Mouse (Mus musculus) naive thymus-derived CD4-positive, alpha-beta T cell, adult 2 months (primary cell): ENCODE data around the gene Bhlhb9.
"Not testable (repeated sequence)": the region's sequence is repeated elsewhere in the genome, so short reads cannot be mapped to it uniquely, and the experiment has no call there.

ENCODE experiments used
- DNase-seq: peaks from one replicate; pipeline ENCODE4 v3.0.0-alpha.2; 2011; ENCODE audit warnings: low read depth

Bhlhb9 gene

DNA sequence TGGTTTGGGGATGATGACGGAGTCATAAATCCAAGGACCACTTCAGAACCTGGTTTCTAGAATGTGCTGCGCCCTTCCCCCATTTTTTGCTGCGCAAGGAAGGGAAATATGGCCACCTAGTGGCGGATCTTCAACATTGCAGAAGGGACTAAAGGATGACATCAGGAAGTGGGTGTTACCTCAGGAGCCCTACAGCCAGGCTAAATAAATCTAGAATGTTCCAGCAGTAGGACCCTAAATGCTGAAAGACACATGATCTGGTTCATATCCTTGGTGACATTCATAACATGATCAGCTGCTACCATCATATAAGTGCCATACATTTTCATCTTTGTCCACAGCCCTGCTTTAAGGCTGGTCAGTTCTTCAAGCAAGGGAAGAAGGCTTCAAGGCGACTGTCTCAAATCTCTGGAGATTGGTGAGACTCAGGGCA lies at the start of gene Bhlhb9:
Gene Bhlhb9 (plus strand): TSS at position 383 of the 433 bp plus-strand sequence.
- DNase-seq: peak; percentile 79

- peak; percentile 82 for DNase-seq
Measured at GRCm38 (mm10) chrX:135752832-135753231, 44.6 kb upstream of the Bhlhb9 start.

- peak; percentile 25 for DNase-seq
Measured at GRCm38 (mm10) chrX:135761707-135762106, 35.7 kb upstream of the Bhlhb9 start.

GRCm38 (mm10) chrX:135768043-135768548 lies 29.3 kb upstream of the Bhlhb9 start:
- DNase-seq: no peak

- no peak for DNase-seq
Measured at GRCm38 (mm10) chrX:135768565-135768964, 28.8 kb upstream of the Bhlhb9 start.

DNA sequence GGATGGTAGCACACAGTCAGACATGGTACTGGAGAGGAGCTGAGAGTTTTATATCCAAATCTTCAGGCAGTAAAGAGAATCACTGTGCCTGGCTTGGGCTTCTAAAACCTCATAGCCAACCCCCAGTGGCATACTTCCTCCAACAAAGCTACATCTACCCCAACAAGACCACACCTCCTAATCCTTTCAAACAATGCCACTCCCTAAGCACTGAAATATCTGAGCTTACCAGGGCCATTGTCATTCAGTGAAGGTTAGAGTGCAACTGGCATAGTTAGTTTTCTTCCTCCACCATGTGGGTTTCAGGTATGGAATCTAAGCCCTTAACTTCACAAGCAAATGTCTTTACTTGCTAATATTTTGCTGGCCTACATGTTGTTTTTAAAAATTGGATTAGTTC lies 5.9 kb upstream of the Bhlhb9 start:
- no peak for DNase-seq

- no peak for DNase-seq
Measured at GRCm38 (mm10) chrX:135792326-135792725, 5.1 kb upstream of the Bhlhb9 start.

GRCm38 (mm10) chrX:135795591-135796304 lies 1.6 kb upstream of the Bhlhb9 start:
- DNase-seq: peak; percentile 51

DNA sequence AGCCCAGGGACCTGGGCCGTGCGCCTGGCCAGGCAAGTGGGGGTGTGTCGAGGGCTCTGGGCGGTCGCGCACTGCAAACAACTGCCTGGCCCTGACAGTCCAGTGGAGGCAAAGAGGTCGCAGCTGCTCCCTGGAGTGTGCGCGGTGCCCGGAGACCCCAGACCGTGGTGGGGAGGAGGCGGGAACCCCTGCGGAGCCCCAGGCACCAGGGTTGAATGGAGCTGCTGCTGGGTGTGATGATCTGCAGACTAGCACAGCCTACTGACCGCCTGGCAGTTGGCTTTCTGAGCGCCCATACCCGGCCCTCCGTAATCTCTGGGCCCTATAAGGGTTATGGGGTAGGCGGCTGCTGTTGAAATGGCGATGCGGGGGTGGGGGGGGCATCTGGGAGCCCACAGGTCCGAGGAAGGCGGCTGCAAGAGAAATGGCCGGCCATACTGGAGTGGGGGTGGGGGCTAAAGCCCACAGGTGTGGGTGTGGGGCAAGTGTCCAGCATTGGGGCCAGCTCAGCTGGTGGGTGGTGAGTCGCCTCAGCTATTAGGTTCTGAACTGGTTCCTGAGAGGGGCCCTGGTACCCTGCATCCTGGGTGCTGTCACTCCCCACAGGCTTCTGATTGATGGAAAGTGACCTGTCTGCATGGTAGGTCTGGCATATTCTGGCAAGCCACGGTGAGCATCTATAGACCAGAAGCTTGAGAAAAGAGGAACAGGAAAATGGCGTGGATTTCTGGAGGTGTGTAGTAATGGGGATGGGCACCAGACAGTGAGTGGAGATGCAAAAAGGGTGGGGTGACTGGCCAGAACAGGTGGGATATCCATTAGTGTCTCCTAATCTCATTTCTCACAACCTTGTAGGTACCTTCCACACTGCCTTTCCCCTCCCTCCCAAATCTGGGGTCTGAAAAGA lies 836 bp upstream of the Bhlhb9 start:
- DNase-seq: peak; percentile 37

- DNase-seq: no peak
Measured at GRCm38 (mm10) chrX:135804149-135804548, 6.8 kb downstream of the Bhlhb9 start.

- DNase-seq: peak; percentile 67
Measured at GRCm38 (mm10) chrX:135805780-135806179, 8.4 kb downstream of the Bhlhb9 start.

- DNase-seq: not testable (repeated sequence)
Measured at GRCm38 (mm10) chrX:135835896-135836295, 38.5 kb downstream of the Bhlhb9 start.

GRCm38 (mm10) chrX:135837896-135838295 lies 40.5 kb downstream of the Bhlhb9 start:
- DNase-seq: no peak

DNA sequence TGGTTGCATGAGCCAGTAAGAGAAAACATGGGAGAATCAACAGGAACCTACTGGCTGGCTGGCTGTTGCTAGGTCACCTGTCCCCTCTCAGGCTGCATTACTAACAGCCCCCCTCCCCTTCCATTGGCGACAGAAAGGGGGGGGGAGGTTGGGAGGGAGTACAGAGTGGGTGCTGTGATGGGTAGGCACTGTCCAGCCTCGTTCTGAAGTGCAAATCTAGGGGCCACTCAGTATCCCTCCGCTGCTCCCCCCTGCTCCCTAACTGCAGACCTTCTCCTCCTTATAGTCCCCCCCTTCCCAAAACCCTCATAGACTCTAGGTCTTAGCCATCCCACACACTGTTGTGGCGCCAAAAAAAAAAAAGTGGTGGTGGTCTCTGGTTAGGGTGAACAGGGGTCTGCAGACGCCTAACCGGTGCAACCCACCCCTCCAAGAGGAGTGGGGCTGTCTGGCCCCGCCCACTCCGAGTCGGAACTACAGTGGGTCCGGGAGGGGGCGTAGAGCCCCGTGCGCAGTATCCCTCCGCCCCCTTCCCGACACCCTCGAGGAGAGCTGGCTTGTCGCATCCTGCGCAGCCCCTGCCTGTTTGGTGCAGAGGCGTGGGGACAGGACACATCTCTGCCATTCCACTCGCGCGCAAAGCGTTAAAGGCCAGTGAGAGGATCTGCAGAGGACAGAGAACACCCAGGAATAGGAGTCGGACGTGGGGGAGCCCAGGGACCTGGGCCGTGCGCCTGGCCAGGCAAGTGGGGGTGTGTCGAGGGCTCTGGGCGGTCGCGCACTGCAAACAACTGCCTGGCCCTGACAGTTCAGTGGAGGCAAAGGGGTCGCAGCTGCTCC lies 41.3 kb downstream of the Bhlhb9 start, which contains the start of gene Gprasp2:
Gene Gprasp2 (plus strand): TSS at position 514 of the 840 bp plus-strand sequence.
- peak; percentile 8 for DNase-seq

DNA sequence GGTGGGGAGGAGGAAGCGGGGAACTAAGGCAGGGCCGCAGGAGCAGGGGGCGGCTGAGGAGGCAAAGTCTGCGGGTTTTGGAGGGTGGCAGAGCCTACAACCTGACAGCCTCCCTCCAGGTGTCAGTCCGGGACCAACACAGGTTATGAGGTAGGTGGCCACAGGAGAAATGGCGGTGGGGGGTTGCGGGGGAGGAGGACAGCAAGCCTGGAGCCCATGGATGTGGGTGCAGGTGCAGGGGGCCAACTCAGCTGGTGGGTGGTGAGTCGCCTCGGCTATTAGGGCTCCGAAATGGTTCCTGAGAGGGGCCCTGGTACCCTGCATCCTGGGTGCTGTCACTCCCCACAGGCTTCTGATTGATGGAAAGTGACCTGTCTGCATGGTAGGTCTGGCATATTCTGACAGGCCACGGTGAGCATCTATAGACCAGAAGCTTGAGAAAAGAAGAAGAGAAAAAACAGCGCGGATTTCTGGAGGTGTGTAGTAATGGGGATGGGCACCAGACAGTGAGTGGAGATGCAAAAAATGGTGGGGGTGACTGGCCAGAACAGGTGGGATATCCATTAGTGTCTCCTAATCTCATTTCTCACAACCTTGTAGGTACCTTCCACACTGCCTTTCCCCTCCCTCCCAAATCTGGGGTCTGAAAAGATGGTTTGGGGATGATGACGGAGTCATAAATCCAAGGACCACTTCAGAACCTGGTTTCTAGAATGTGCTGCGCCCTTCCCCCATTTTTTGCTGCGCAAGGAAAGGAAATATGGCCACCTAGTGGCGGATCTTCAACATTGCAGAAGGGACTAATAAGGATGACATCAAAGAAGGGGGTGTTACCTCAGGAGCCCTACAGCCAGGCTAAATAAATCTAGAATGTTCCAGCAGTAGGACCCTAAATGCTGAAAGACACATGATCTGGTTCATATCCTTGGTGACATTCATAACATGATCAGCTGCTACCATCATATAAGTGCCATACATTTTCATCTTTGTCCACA lies 42.3 kb downstream of the Bhlhb9 start:
- DNase-seq: peak; percentile 66

DNA sequence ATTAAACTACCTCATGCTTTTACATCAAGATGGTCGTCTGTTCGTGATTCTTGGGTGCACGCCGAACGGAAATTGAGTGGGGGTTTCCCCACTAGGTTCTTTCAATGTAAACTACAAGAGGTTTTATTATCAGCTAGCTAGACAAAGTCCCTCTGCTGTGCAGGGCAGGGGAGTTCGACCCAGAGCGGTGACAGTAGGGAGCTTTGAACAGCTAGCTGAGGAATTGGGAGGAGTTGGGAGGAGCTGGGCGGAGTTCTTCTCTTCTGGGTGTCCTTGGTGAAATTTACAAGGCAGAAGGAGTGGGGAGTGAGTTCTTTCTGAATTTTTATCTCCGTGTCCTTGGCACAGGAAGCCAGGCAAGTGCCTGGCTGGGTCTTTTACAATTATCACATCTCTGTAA lies 69.4 kb downstream of the Bhlhb9 start:
- DNase-seq: not testable (repeated sequence)

GRCm38 (mm10) chrX:135876679-135877078 lies 79.3 kb downstream of the Bhlhb9 start:
- no peak for DNase-seq

GRCm38 (mm10) chrX:135879626-135880025 lies 82.2 kb downstream of the Bhlhb9 start:
- no peak for DNase-seq

DNA sequence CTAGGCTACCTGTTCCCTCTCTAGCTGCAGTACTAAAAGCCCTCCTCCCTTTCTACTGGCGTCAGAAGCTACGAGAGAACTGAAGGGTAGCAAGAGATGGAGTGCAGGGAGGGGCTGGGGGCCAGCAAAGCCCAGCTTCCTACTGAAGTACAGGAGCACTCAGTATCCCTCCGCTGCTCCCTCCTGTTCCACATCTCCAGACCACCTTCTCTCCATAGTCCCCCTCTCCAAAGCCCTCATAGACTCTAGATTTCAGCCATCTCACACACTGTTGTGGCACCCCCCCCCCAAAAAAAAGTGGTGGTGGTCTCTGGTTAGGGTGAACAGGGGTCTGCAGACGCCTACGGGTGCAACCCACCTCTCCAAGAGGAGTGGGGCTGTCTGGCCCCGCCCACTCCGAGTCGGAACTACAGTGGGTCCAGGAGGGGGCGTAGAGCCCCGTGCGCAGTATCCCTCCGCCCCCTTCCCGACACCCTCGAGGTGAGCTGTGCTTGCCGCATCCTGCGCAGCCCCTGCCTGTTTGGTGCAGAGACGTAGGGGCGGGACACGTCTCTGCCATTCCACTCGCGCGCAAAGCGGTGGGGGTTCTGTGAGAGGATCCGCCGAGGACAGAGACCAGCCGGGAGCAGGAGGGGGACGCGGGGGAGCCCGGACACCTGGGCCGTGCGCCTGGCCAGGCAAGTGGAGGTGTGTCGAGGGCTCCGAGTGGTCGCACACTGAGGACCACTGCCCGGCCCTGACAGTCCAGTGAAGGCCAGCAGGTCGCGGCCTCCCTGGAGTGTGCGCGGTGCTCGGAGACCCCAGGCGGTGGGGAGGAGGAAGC lies 88.2 kb downstream of the Bhlhb9 start:
- peak; percentile 77 for DNase-seq

DNA sequence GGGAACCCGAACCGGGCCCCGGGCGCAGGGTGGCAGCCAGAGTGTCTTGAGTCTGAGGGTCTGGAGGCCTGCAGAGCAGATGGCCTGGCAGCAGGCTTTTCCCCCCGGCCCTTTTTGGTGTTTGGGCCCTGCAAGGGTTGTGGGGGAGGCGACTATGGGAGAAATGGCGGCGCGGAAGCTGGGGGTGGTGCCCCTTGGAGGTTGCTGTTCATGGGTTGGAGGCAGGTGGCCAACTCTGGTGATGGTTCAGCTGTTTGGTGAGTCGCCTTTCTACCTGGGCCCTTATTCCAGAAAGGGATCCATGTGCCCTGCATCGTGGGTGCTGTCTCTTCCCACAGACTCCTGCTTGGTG lies 88.8 kb downstream of the Bhlhb9 start:
- no peak for DNase-seq
